Mouse (Mus musculus): ENCODE results near the gene Lrrc27.

- no peak for TF ChIP-seq CTCF (conservative IDR thresholded peaks at IDR 0.05; ENCODE audit: low read length)
- no peak for TF ChIP-seq NANOG (IDR thresholded peaks at IDR 0.05; ENCODE audit: borderline replicate concordance, low read length)
Observed at GRCm38 (mm10) chr7:139215946-139216345, 3.2 kb downstream of the Lrrc27 start.
